Mouse (Mus musculus): ENCODE measurements at regions not wholly inside any gene's neighbourhood (a gene's known extent, or its start where the extent isn't known, plus 50 kb on each side); places are given as distances from the start of the nearest gene placed in this dataset.
A peak's percentile ranks its signal among the peaks of the same experiment; 100 is the strongest.

- H3K27me3 ChIP-seq (replicated peaks; ENCODE audit: control insufficient read depth, insufficient read depth, low read length), result no peaks in the 10 kb centered on the region
- 40% methylated on average over 2 of the region's 2 CpGs for WGBS
- no peak overlapping the region for H3K4me2 ChIP-seq
- H3K36me3 ChIP-seq (ENCODE audit: control insufficient read depth, insufficient read depth, low read length), result no peaks in the 10 kb centered on the region
- no peak for DNase-seq (ENCODE audit: low spot score)
- H3K9me3 ChIP-seq (ENCODE audit: control insufficient read depth, low read length), result no peaks in the 10 kb centered on the region
- peaks cover 2% of the 10 kb centered on the region; the same call in 1 of the 2 replicates for H3K4me1 ChIP-seq (replicated peaks; ENCODE audit: control insufficient read depth, insufficient read depth, low read length)
- no peak overlapping the region for H3K4me3 ChIP-seq (ENCODE audit: low read depth, low read length)
- peak; percentile 36; the same call in 1 of the 2 replicates for ATAC-seq (replicated peaks; ENCODE audit: low FRiP score)
- no peak overlapping the region; the same call in 1 of the 2 replicates for H3K27ac ChIP-seq (ENCODE audit: low read depth, low read length)
- H3K9ac ChIP-seq (ENCODE audit: low read depth, low read length), result no peak overlapping the region
Observed at GRCm38 (mm10) chr14:25181406-25181805, 277.6 kb upstream of the Zmiz1 start.

GRCm38 (mm10) chr14:25184042-25184441 is 274.9 kb upstream of the Zmiz1 start:
- no peaks in the 10 kb centered on the region; the same call in 1 of the 2 replicates for H3K27me3 ChIP-seq (replicated peaks; ENCODE audit: control insufficient read depth, insufficient read depth, low read length)
- H3K4me3 ChIP-seq (ENCODE audit: low read depth, low read length), result no peak overlapping the region
- H3K4me2 ChIP-seq, result no peak overlapping the region
- no peaks in the 10 kb centered on the region for H3K36me3 ChIP-seq (ENCODE audit: control insufficient read depth, insufficient read depth, low read length)
- DNase-seq (ENCODE audit: low spot score), result no peak
- H3K27ac ChIP-seq (ENCODE audit: low read depth, low read length), result no peak overlapping the region
- no peak for ATAC-seq (replicated peaks; ENCODE audit: low FRiP score)
- H3K4me1 ChIP-seq (replicated peaks; ENCODE audit: control insufficient read depth, insufficient read depth, low read length), result peaks cover 2% of the 10 kb centered on the region; the same call in 1 of the 2 replicates
- no peaks in the 10 kb centered on the region for H3K9me3 ChIP-seq (ENCODE audit: control insufficient read depth, low read length)
- WGBS, result 68% methylated on average over 5 of the region's 5 CpGs
- no peak overlapping the region for H3K9ac ChIP-seq (ENCODE audit: low read depth, low read length)

- no peaks in the 10 kb centered on the region for H3K9me3 ChIP-seq (ENCODE audit: control insufficient read depth, low read length)
- ATAC-seq (replicated peaks; ENCODE audit: low FRiP score), result no peak
- H3K4me3 ChIP-seq (ENCODE audit: low read depth, low read length), result no peak overlapping the region
- H3K9ac ChIP-seq (ENCODE audit: low read depth, low read length), result no peak overlapping the region
- no peak overlapping the region for H3K27ac ChIP-seq (ENCODE audit: low read depth, low read length)
- H3K4me1 ChIP-seq (replicated peaks; ENCODE audit: control insufficient read depth, insufficient read depth, low read length), result peaks cover 2% of the 10 kb centered on the region; the same call in 1 of the 2 replicates
- H3K4me2 ChIP-seq, result no peak overlapping the region
- DNase-seq (ENCODE audit: low spot score), result no peak
- H3K27me3 ChIP-seq (replicated peaks; ENCODE audit: control insufficient read depth, insufficient read depth, low read length), result no peaks in the 10 kb centered on the region; the same call in 1 of the 2 replicates
- 60% methylated on average over 1 of the region's 1 CpGs for WGBS
- no peaks in the 10 kb centered on the region for H3K36me3 ChIP-seq (ENCODE audit: control insufficient read depth, insufficient read depth, low read length)
Observed at GRCm38 (mm10) chr14:25184875-25185274, 274.1 kb upstream of the Zmiz1 start.

GRCm38 (mm10) chr14:25185556-25185958 is 273.4 kb upstream of the Zmiz1 start:
- no peak overlapping the region for H3K27ac ChIP-seq (ENCODE audit: low read depth, low read length)
- H3K4me1 ChIP-seq (replicated peaks; ENCODE audit: control insufficient read depth, insufficient read depth, low read length), result peaks cover 2% of the 10 kb centered on the region; the same call in 1 of the 2 replicates
- no peak overlapping the region for H3K4me3 ChIP-seq (ENCODE audit: low read depth, low read length)
- no peaks in the 10 kb centered on the region for H3K9me3 ChIP-seq (ENCODE audit: control insufficient read depth, low read length)
- H3K27me3 ChIP-seq (replicated peaks; ENCODE audit: control insufficient read depth, insufficient read depth, low read length), result no peaks in the 10 kb centered on the region; the same call in none of the 2 replicates
- DNase-seq (ENCODE audit: low spot score) (no peak), ATAC-seq (replicated peaks; ENCODE audit: low FRiP score) (no peak)
- no peak overlapping the region for H3K4me2 ChIP-seq
- H3K9ac ChIP-seq (ENCODE audit: low read depth, low read length), result no peak overlapping the region
- no peaks in the 10 kb centered on the region for H3K36me3 ChIP-seq (ENCODE audit: control insufficient read depth, insufficient read depth, low read length)
- 69% methylated on average over 10 of the region's 10 CpGs for WGBS

GRCm38 (mm10) chr14:25185959-25186771 is 272.8 kb upstream of the Zmiz1 start:
- WGBS, result 64% methylated on average over 14 of the region's 14 CpGs
- Histone ChIP-seq H3K4me3 (ENCODE audit: low read depth, low read length) (no peak overlapping the region), H3K36me3 (ENCODE audit: control insufficient read depth, insufficient read depth, low read length) (no peaks in the 10 kb centered on the region), H3K4me2 (no peak overlapping the region), H3K27me3 (replicated peaks; ENCODE audit: control insufficient read depth, insufficient read depth, low read length) (no peaks in the 10 kb centered on the region; the same call in none of the 2 replicates), H3K27ac (ENCODE audit: low read depth, low read length) (no peak overlapping the region), H3K9me3 (ENCODE audit: control insufficient read depth, low read length) (no peaks in the 10 kb centered on the region), H3K4me1 (replicated peaks; ENCODE audit: control insufficient read depth, insufficient read depth, low read length) (peaks cover 2% of the 10 kb centered on the region; the same call in 1 of the 2 replicates), H3K9ac (ENCODE audit: low read depth, low read length) (no peak overlapping the region)
- no peak for ATAC-seq (replicated peaks; ENCODE audit: low FRiP score)
- DNase-seq (ENCODE audit: low spot score), result no peak

GRCm38 (mm10) chr14:25187715-25188114 is 271.3 kb upstream of the Zmiz1 start:
- WGBS, result 76% methylated on average over 5 of the region's 5 CpGs
- H3K4me3 ChIP-seq (ENCODE audit: low read depth, low read length), result no peak overlapping the region
- ATAC-seq (replicated peaks; ENCODE audit: low FRiP score) (no peak), DNase-seq (ENCODE audit: low spot score) (no peak)
- H3K27me3 ChIP-seq (replicated peaks; ENCODE audit: control insufficient read depth, insufficient read depth, low read length), result no peaks in the 10 kb centered on the region; the same call in none of the 2 replicates
- no peak overlapping the region for H3K4me2 ChIP-seq
- no peak overlapping the region for H3K9ac ChIP-seq (ENCODE audit: low read depth, low read length)
- H3K36me3 ChIP-seq (ENCODE audit: control insufficient read depth, insufficient read depth, low read length), result no peaks in the 10 kb centered on the region
- H3K9me3 ChIP-seq (ENCODE audit: control insufficient read depth, low read length), result no peaks in the 10 kb centered on the region
- no peak overlapping the region for H3K27ac ChIP-seq (ENCODE audit: low read depth, low read length)
- H3K4me1 ChIP-seq (replicated peaks; ENCODE audit: control insufficient read depth, insufficient read depth, low read length), result peaks cover 2% of the 10 kb centered on the region; the same call in 1 of the 2 replicates

GRCm38 (mm10) chr14:25189256-25189655 is 269.7 kb upstream of the Zmiz1 start:
- Histone ChIP-seq H3K27me3 (replicated peaks; ENCODE audit: control insufficient read depth, insufficient read depth, low read length) (no peaks in the 10 kb centered on the region; the same call in none of the 2 replicates), H3K4me2 (no peak overlapping the region), H3K36me3 (ENCODE audit: control insufficient read depth, insufficient read depth, low read length) (no peaks in the 10 kb centered on the region), H3K9me3 (ENCODE audit: control insufficient read depth, low read length) (no peaks in the 10 kb centered on the region), H3K4me1 (replicated peaks; ENCODE audit: control insufficient read depth, insufficient read depth, low read length) (peaks cover 2% of the 10 kb centered on the region; the same call in 1 of the 2 replicates), H3K27ac (ENCODE audit: low read depth, low read length) (no peak overlapping the region), H3K4me3 (ENCODE audit: low read depth, low read length) (no peak overlapping the region), H3K9ac (ENCODE audit: low read depth, low read length) (no peak overlapping the region)
- 64% methylated on average over 5 of the region's 5 CpGs for WGBS
- no peak for DNase-seq (ENCODE audit: low spot score)
- no peak for ATAC-seq (replicated peaks; ENCODE audit: low FRiP score)

GRCm38 (mm10) chr14:25190680-25191270 is 268.2 kb upstream of the Zmiz1 start:
- Histone ChIP-seq H3K4me1 (replicated peaks; ENCODE audit: control insufficient read depth, insufficient read depth, low read length) (peaks cover 2% of the 10 kb centered on the region; the same call in 1 of the 2 replicates), H3K27me3 (replicated peaks; ENCODE audit: control insufficient read depth, insufficient read depth, low read length) (no peaks in the 10 kb centered on the region; the same call in none of the 2 replicates), H3K27ac (ENCODE audit: low read depth, low read length) (no peak overlapping the region), H3K36me3 (ENCODE audit: control insufficient read depth, insufficient read depth, low read length) (no peaks in the 10 kb centered on the region), H3K9me3 (ENCODE audit: control insufficient read depth, low read length) (no peaks in the 10 kb centered on the region), H3K9ac (ENCODE audit: low read depth, low read length) (no peak overlapping the region), H3K4me3 (ENCODE audit: low read depth, low read length) (no peak overlapping the region), H3K4me2 (no peak overlapping the region)
- 85% methylated on average over 10 of the region's 10 CpGs for WGBS
- no peak for DNase-seq (ENCODE audit: low spot score)
- no peak for ATAC-seq (replicated peaks; ENCODE audit: low FRiP score)

Data from liver, embryonic 11.5 days (tissue).